Mouse (Mus musculus): Measurements from ENCODE around the gene Sema6b.
"Not testable (repeated sequence)": the region's sequence is repeated elsewhere in the genome, so short reads cannot be mapped to it uniquely, and the experiment has no call there.

The Sema6b gene

DNA sequence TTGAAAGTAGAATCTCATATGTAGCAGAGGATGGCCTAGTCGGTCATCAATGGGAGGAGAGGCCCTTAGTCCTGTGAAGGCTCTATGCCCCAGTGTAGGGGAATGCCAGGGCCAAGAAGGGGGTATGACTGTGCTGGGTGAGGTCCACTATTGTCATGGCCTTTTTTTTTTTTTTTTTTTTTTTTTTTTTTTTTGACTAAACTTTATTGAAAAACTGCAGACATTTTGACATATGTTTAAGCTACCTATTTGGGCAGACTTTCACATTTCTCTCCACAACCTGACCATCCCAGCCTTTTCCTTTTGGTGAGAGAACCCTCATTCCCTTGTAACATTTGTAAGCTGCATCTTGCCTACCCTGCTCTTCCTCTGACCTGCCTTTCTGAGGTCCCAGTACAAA lies 47.8 kb downstream of the Sema6b start:
- no peak for DNase-seq (ENCODE audit: low read depth)

DNA sequence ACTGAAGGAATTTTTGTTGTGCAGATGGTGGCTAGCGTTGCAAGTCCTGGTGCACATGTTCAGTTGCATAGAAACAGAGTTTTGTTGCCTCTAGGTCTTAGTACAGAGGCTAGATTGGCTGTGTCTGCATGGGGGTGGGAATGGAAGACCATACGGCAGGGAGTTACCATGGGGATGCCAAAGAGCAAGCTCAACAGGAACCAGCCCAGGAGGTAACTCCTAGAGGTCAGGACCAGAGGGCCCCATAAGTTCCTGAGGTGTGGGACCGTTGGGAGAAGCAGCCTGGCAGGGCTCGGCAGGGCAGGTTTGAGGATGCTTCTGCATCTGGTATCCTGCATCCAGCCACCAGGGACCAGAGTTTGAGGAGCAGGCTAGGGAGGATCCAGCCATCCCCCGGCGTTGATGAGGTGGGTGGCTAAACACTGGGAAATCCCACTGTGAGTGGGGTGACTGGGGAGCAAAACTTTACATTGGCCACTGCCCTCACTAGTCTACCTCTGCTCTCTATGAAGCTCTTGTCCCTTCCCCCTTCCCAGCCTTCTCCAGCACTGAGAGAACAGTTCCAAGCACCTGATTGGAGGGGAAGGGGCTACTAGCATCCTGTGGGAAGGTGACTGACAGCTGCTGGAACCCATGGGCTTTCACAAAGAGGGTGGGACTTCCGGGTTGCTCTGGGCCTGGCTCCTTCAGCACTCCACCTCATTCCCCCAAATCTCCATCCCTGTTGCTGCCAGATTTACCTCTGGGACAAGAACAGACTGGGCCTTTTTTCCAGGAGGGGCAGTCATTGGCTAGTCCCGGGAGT lies 59.2 kb downstream of the Sema6b start:
- no peak for DNase-seq (ENCODE audit: low read depth)

DNA sequence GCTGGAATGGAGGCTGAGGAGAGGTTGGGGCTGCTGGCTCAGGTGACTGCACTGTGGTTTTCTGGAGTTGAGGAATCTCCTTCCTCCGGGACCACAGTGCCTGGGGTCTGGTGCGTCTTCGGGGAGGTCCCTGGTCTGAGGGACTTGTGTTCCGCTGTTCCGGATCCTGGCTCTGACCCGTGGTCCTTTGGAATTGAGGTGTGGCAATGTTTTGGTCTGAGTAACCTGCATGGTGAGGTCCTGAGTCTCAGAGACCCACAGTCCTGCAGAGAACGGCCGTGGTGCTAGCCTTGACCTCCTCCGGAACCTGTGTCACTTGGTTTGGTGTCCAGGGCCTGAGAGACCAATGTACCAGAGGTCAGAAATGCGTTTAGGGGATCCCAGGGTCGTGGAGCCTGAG lies 60.2 kb downstream of the Sema6b start:
- DNase-seq (ENCODE audit: low read depth), result no peak

DNA sequence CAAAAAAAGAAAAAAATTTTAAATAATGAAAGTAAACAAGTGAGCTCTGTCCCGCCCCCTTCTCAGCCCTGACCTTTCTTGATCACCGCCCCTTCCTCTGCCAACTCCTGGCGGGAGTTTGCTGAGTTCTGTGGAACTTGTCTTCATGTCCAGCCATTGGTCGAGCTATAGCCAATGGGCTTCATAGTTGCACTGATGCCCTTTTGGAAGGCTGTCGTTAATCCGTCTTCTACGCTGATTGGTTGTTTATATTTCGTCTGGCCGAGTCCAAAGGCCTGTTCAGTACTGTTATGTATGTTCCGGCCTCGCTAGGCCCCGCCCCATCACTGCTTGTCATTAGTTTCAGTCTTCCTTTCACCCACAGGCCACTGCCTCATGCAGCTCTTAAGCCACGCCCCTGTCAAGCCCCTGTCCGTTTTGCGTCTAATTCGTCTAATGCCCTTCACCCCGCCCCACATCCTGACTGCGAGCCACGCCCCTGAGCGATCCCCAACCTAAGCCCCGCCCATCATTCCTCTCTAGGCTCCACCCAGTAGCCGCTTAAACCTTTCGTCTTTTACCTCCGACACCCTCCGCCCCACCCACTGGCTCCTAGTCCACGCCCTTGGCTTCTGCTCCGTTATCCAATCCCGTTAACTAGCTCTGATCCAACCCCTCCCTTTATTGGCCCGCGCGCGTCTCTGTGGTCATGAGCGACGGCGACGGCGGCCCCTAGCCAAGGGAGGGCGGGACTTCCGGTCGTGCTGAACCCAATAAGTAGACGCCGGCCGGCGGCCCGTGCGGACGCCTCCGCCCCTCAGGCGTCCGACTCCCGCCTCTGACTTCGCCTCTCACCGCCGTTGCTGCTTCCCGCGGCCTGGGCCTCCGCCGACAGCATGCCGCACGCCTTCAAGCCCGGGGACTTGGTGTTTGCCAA lies 61.0 kb downstream of the Sema6b start, which contains the start of gene Hdgfl2:
Gene Hdgfl2 (plus strand): TSS at position 755 of the 916 bp plus-strand sequence.
- peak; percentile 100 for DNase-seq (ENCODE audit: low read depth)

DNA sequence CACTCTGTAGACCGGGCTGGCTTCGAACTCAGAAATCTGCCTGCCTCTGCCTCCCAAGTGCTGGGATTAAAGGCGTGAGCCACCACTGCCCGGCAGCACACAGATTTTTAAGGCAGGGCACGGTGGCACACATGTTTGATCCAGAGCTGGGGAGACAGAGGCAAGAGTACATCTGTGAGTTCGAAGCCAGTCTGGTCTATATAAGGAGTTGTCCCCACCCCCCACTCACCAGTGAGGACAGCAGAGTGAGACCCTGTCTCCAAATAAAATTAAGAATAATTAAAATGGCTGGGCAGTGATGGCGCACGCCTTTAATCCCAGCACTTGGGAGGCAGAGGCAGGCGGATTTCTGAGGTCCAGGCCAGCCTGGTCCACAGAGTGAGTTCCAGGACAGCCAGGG lies 61.8 kb downstream of the Sema6b start:
- DNase-seq (ENCODE audit: low read depth), result not testable (repeated sequence)

DNA sequence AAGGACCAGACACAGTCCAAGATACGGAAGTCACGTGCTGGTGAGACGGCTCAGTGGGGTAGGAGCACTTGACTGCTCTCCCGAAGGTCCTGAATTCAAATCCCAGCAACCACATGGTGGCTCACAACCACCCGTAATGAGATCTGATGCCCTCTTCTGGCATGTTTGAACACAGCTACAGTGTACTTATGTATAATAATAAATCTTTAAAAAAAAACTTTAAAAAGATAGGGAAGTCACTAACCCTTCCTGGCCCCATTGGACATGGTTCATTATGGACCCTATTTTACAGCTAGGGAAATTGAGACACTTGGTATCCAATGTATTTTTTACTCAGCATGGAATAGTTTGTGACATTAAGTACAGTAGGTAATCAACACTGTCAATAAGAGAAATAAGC lies 62.6 kb downstream of the Sema6b start:
- no peak for DNase-seq (ENCODE audit: low read depth)

DNA sequence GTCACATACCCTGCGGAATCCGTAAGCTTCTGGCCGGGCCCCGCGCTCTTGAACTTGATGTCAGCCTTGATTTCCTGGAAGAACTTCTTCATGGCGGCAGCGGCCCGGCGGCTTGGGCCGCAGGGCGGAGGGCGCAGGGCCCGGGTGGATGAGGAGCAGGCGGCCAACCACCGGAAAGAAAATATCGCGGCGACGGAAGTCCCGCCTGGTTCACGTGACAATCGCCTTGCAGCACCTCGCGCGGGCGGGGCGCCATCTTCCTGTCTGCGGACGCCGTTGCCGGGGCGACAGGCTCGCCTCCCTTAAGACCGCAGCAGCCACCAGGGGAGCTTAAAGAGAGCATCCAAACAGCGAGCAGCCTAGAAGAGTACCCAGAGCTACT lies 65.3 kb downstream of the Sema6b start, which contains the start of gene Ubxn6:
Gene Ubxn6 (minus strand): TSS at position 202 of the 382 bp plus-strand sequence.
- DNase-seq (ENCODE audit: low read depth), result peak; percentile 92

DNA sequence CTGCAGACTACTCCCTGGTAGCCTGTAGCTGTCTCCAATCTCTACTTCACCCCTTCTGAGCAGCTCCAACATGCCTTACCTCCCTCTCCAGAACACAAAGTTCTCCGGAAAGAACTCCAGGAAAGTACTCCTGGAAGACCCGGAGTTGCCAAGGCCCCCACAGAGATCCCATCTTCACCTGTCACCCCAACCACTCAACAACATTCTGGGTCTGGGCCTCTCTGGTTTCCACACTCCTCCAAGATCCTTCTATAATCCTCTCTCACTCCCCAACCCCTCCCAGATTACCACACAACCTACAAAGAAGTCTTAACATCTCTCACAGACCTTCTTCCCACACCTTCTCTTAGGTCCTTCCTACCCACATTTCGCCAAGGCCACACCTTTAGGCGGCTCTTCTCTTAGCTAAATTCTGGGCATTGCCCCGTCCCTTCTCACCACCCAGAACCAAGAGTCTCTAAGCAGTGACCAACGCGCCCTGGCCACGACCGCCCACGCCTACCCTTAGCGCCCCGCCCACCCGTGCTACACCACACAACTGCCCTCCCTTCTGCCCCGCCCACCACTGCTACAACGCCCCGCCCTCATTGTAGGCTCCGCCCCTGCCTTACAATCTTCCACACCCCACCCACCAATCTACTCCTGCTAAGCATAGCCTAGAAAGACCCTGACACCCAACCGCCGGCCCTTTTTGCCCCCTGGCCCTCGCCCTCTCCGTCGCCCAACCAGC lies 65.9 kb downstream of the Sema6b start:
- peak; percentile 83 for DNase-seq (ENCODE audit: low read depth)
